Mouse (Mus musculus): ENCODE results near the gene Tex36. TPM values are rescaled to one million over a fixed set of nuclear protein-coding genes. Genes with fewer than 3 reads are reported as not detected.

Tex36 gene
- polyA plus RNA-seq, 1 experiment from 2014 or later = not detected

- no peaks in the 10 kb centered on the region for H3K9me3 ChIP-seq
- H3K4me1 ChIP-seq = no peaks in the 10 kb centered on the region
- H3K4me3 ChIP-seq = no peak overlapping the region
- no peak overlapping the region for H3K9ac ChIP-seq (replicated peaks)
- no peaks in the 10 kb centered on the region for H3K36me3 ChIP-seq
- no peak for ATAC-seq (replicated peaks)
- no peak overlapping the region for H3K4me2 ChIP-seq (replicated peaks)
- 77% methylated on average over 3 of the region's 3 CpGs for WGBS
- H3K27me3 ChIP-seq = no peaks in the 10 kb centered on the region
- no peak overlapping the region for H3K27ac ChIP-seq (replicated peaks)
Measured at GRCm38 (mm10) chr7:133545631-133546030, 56.3 kb downstream of the Tex36 start.

GRCm38 (mm10) chr7:133544966-133545365 lies 57.0 kb downstream of the Tex36 start:
- no peak overlapping the region for H3K4me3 ChIP-seq
- no peak overlapping the region for H3K4me2 ChIP-seq (replicated peaks)
- H3K9me3 ChIP-seq = no peaks in the 10 kb centered on the region
- no peaks in the 10 kb centered on the region for H3K27me3 ChIP-seq
- H3K9ac ChIP-seq (replicated peaks) = no peak overlapping the region
- WGBS = 71% methylated on average over 2 of the region's 2 CpGs
- no peak overlapping the region for H3K27ac ChIP-seq (replicated peaks)
- no peaks in the 10 kb centered on the region for H3K36me3 ChIP-seq
- no peaks in the 10 kb centered on the region for H3K4me1 ChIP-seq
- no peak for ATAC-seq (replicated peaks)

- H3K9ac ChIP-seq (replicated peaks) = no peak overlapping the region
- no peak overlapping the region for H3K27ac ChIP-seq (replicated peaks)
- H3K27me3 ChIP-seq = no peaks in the 10 kb centered on the region
- no peaks in the 10 kb centered on the region for H3K4me1 ChIP-seq
- no peaks in the 10 kb centered on the region for H3K36me3 ChIP-seq
- ATAC-seq (replicated peaks) = no peak
- H3K4me3 ChIP-seq = no peak overlapping the region
- no peaks in the 10 kb centered on the region for H3K9me3 ChIP-seq
- H3K4me2 ChIP-seq (replicated peaks) = no peak overlapping the region
- whole genome bisulfite sequencing = 80% methylated on average over 4 of the region's 4 CpGs
Measured at GRCm38 (mm10) chr7:133543131-133543530, 58.8 kb downstream of the Tex36 start.

GRCm38 (mm10) chr7:133537366-133537765 lies 64.6 kb downstream of the Tex36 start:
- H3K27ac ChIP-seq (replicated peaks) = no peak overlapping the region
- H3K4me2 ChIP-seq (replicated peaks) = no peak overlapping the region
- H3K4me3 ChIP-seq = no peak overlapping the region
- no peak overlapping the region for H3K9ac ChIP-seq (replicated peaks)
- H3K36me3 ChIP-seq = no peaks in the 10 kb centered on the region
- H3K9me3 ChIP-seq = no peaks in the 10 kb centered on the region
- no peaks in the 10 kb centered on the region for H3K27me3 ChIP-seq
- ATAC-seq (replicated peaks) = no peak
- no peaks in the 10 kb centered on the region for H3K4me1 ChIP-seq
- 60% methylated on average over 4 of the region's 4 CpGs for WGBS

Other genes starting within 250 kb of the Tex36 start
- gene Edrf1, start 35.4 kb upstream of the Tex36 start, polyA plus RNA-seq (2015; fragmentation: Nextera tagmentation; extraction: Ambion mirVana) = 22.6 and 25.9 TPM in 2 replicates
- 0.14 TPM in 1 of 2 replicates, not detected in the other for gene Mmp21, start 77.9 kb upstream of the Tex36 start, polyA plus RNA-seq (2015; fragmentation: Nextera tagmentation; extraction: Ambion mirVana)
- gene Bccip, start 107.2 kb upstream of the Tex36 start, polyA plus RNA-seq (2015; fragmentation: Nextera tagmentation; extraction: Ambion mirVana) = 115 and 117 TPM in 2 replicates
- 52.9 and 55.3 TPM in 2 replicates for gene Uros, start 107.9 kb upstream of the Tex36 start, polyA plus RNA-seq (2015; fragmentation: Nextera tagmentation; extraction: Ambion mirVana)
- gene Fank1, start 174.7 kb upstream of the Tex36 start, polyA plus RNA-seq (2015; fragmentation: Nextera tagmentation; extraction: Ambion mirVana) = 4.0 TPM in 2 replicates
- 50.3 and 53.0 TPM in 2 replicates for gene Dhx32, start 180.6 kb upstream of the Tex36 start, polyA plus RNA-seq (2015; fragmentation: Nextera tagmentation; extraction: Ambion mirVana)